Mouse (Mus musculus) forebrain, embryonic 12.5 days (tissue): Measurements from ENCODE around the gene Kcnh7. TPM values are rescaled to one million over a fixed set of nuclear protein-coding genes. Genes with fewer than 3 reads are reported as not detected.

Experiments
- ATAC-seq: fragments of 200-750 bp; cut with Nextera tagmentation; 2 replicates; pipeline ENCODE4 v1.8.0; 2017; ENCODE audit warnings: moderate TSS enrichment; ENCODE audit not compliant: low FRiP score
- H3K27ac ChIP-seq: fragments of 300-500 bp; sonication (generic); 2 replicates; pipeline ENCODE4 v1.5.1; 2016; ENCODE audit warnings: mild to moderate bottlenecking
- H3K27me3 ChIP-seq: fragments of 300-500 bp; sonication (generic); 2 replicates; pipeline ENCODE4 v1.6.1; 2016; ENCODE audit warnings: mild to moderate bottlenecking
- H3K36me3 ChIP-seq: fragments of 300-500 bp; sonication (generic); replicated peaks from 2 replicates; pipeline ENCODE4 v1.6.1; 2016; ENCODE audit warnings: mild to moderate bottlenecking
- H3K4me1 ChIP-seq: fragments of 300-500 bp; sonication (generic); 2 replicates; pipeline ENCODE4 v1.6.1; 2016
- H3K4me2 ChIP-seq: fragments of 300-500 bp; sonication (generic); 2 replicates; pipeline ENCODE4 v1.6.1; 2016; ENCODE audit warnings: mild to moderate bottlenecking, moderate library complexity
- H3K4me3 ChIP-seq: fragments of 300-500 bp; sonication (generic); replicated peaks from 2 replicates; pipeline ENCODE4 v1.5.1; 2016; ENCODE audit warnings: mild to moderate bottlenecking
- H3K9ac ChIP-seq: fragments of 300-500 bp; sonication (generic); 2 replicates; pipeline ENCODE4 v1.6.1; 2016; ENCODE audit warnings: mild to moderate bottlenecking
- H3K9me3 ChIP-seq: fragments of 300-500 bp; sonication (generic); 2 replicates; pipeline ENCODE4 v1.6.1; 2016
- WGBS: fragments of 180-500 bp; shearing (Covaris S2); methylation state at CpG from one replicate; pipeline ENCODE4 v1.1.7; 2016; 5-methylcytosine and 5-hydroxymethylcytosine counted together
- polyA plus RNA-seq: library from polyadenylated mRNA; unstranded; fragments of >200 nt; fragmentation: Nextera tagmentation; extraction: Ambion mirVana; gene quantifications from 2 replicates; pipeline ENCODE4 v1.2.1, GENCODE M21; 2016

The Kcnh7 gene
- polyA plus RNA-seq, 1 experiment from 2014 or later = 5.4 TPM

DNA sequence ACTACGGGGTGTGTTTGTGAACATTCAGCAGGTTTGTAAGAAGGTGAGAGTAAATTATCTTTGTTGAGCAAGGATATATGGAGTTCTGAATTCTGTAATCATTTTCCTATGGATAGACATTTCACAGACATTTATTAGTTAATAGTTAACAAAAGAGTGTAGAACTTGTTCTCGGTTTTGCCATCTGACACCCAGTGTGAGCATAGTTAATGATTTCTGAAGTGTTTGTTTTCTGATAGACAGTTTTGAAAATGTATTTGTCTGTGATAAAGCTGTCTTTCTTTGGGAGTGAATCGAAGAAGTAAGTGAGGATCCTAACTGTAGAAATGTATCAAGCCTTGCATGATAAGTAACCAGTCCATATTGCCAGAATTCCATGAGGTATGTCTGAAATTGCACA, 276.4 kb downstream of the Kcnh7 start:
- no peak overlapping the region for H3K9ac ChIP-seq
- no peak for ATAC-seq
- no peak overlapping the region for H3K4me3 ChIP-seq

DNA sequence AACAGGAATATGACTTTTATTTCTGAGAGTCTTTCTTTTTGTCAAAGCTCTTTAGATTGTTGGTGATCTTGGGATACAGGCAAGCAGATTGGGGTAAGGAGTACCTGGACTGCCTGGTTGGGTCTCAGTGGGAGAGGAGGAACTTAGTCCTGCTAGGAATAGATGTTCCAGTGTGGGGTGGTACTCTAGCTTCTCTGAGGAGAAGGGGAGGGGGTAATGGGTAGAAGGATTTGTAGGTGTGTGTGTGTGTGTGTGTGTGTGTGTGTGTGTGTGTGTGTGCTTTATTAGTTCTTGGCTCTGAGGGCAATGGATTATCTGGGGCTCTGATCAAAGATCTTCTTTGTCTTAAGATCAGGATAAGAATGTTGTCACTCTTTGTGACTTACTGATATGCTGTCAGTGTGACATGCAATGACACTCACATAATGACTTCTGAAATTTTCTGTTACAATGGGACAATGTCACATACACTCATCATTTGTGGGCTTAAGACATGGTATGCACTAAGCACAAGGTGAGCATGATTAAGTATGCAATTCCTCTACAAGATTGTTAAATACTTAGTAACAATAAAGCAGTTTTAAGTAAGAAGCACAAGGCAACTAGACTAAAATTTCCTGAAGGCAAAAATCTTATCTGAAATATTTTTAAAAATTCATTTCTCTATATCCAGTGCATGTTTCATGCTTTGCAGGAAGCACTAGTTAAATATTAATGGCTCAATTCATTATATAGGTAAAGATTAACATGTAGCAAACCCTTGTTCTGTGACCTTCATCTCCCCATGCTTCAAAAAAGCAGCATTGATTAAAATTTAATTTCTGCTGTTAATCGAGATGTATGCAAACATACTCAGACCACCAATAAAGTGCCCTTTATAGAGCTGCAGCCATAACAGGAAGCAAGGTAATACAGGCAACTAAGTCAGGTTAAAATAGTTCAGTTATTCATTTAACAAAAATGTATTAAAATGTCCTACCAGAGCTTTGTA, 281.4 kb downstream of the Kcnh7 start:
- ATAC-seq = no peak
- WGBS = 84% methylated on average over 1 of the region's 1 CpGs
- no peaks in the 10 kb centered on the region for H3K9me3 ChIP-seq
- H3K4me1 ChIP-seq = no peaks in the 10 kb centered on the region
- H3K4me3 ChIP-seq = no peak overlapping the region
- no peak overlapping the region for H3K4me2 ChIP-seq
- no peaks in the 10 kb centered on the region for H3K36me3 ChIP-seq
- no peaks in the 10 kb centered on the region for H3K27me3 ChIP-seq
- H3K9ac ChIP-seq = no peak overlapping the region
- H3K27ac ChIP-seq = no peak overlapping the region

More for the DNA sequence above, 276.4 kb downstream of the Kcnh7 start:
- Histone ChIP-seq H3K27ac (no peak overlapping the region), H3K36me3 (no peaks in the 10 kb centered on the region), H3K4me1 (no peaks in the 10 kb centered on the region), H3K27me3 (no peaks in the 10 kb centered on the region), H3K4me2 (no peak overlapping the region), H3K9me3 (no peaks in the 10 kb centered on the region)
- 90% methylated on average over 3 of the region's 3 CpGs for WGBS

DNA sequence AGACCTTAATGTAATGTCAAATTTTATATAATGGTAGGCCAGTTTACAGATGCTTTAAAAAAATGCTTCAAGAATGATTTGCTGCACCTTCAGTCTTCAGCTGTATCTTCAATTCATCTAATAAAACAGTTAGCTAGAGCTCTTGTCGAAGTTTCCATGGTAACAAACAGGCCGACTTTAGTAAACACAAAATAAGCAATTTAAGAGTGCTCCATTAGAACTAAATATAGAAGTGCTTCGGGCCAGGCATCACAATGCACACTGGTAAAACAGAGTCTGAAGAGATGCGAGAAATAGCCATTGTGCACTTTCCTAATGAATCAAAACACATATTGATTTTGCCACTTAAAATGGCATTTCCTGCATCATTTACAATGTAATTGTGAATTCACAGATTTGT, 305.3 kb downstream of the Kcnh7 start:
- Histone ChIP-seq H3K36me3 (no peaks in the 10 kb centered on the region), H3K9me3 (no peaks in the 10 kb centered on the region), H3K9ac (no peak overlapping the region), H3K27me3 (no peaks in the 10 kb centered on the region), H3K4me2 (no peak overlapping the region), H3K4me3 (no peak overlapping the region), H3K27ac (no peak overlapping the region), H3K4me1 (no peaks in the 10 kb centered on the region)
- WGBS = 46% methylated on average over 4 of the region's 4 CpGs
- peak; percentile 44; the same call in 1 of the 2 replicates for ATAC-seq

DNA sequence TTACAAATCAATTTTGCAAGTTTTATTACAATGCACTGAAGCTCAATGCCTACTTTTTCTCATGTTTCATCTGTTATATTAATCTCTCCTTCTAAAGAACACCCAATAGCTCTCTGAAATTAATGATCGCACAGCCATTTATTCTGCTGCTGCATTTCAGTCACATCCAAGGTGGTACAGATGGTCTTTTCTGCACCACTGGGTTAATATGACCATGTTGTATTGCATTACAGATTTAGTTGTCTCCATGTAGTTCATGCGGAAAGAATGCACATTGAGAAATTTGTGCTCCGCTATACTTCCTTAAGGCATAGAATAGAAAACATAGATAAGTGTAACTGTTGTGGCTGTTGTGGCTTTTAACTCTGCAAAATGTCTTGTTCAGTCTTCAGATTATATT, 328.7 kb downstream of the Kcnh7 start:
- Histone ChIP-seq H3K9me3 (no peaks in the 10 kb centered on the region), H3K9ac (no peak overlapping the region), H3K27me3 (no peaks in the 10 kb centered on the region), H3K36me3 (no peaks in the 10 kb centered on the region), H3K4me2 (no peak overlapping the region), H3K4me1 (no peaks in the 10 kb centered on the region), H3K27ac (no peak overlapping the region), H3K4me3 (no peak overlapping the region)
- WGBS = 87% methylated on average over 3 of the region's 3 CpGs
- no peak for ATAC-seq

DNA sequence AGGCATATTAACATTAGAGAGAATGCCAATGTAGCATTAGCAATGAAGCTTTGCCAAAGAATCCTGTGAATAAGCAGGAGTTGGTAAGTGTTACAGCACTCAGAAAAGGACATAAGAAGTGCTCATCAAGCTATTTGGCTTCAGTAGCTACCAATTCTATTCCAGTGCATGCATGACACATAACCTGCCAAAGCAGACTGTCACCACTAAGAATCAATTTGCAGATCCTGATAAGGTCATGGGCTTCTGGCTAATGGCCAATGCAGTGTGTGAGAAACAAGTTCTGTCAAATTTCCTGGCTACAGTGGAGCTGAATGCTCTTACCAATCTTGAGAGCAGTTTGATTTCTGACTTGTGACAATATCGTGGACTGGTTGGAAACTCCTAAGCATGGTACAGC, 341.5 kb downstream of the Kcnh7 start:
- H3K9me3 ChIP-seq = no peaks in the 10 kb centered on the region
- no peak overlapping the region for H3K4me2 ChIP-seq
- no peak for ATAC-seq
- H3K36me3 ChIP-seq = no peaks in the 10 kb centered on the region
- no peak overlapping the region for H3K27ac ChIP-seq
- no peaks in the 10 kb centered on the region for H3K27me3 ChIP-seq
- 86% methylated on average over 1 of the region's 1 CpGs for whole genome bisulfite sequencing
- no peaks in the 10 kb centered on the region for H3K4me1 ChIP-seq
- H3K9ac ChIP-seq = no peak overlapping the region
- H3K4me3 ChIP-seq = no peak overlapping the region

DNA sequence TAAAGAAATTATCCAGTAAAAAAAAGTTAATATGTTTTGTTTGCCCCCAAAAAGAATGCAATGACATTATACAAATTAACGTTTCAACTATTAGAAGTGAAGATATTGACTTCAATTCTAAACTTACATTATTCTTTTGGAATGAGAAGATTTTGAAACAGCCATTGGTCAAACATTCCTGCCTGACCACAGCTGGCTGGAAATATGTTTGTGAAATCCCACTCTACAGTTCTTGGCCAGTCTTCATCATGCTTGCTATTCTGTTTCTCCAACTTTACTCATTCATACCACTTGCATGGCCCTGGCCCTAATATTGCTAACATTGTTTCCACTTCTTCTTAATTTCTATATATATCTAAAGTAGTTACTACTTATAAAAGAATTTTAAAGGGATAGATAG, 349.8 kb downstream of the Kcnh7 start:
- H3K27ac ChIP-seq = no peak overlapping the region
- no peak overlapping the region for H3K9ac ChIP-seq
- 91% methylated on average over 1 of the region's 1 CpGs for WGBS
- H3K4me2 ChIP-seq = no peak overlapping the region
- no peaks in the 10 kb centered on the region for H3K9me3 ChIP-seq
- no peaks in the 10 kb centered on the region for H3K27me3 ChIP-seq
- ATAC-seq = no peak
- H3K4me1 ChIP-seq = no peaks in the 10 kb centered on the region
- H3K4me3 ChIP-seq = no peak overlapping the region
- H3K36me3 ChIP-seq = no peaks in the 10 kb centered on the region

DNA sequence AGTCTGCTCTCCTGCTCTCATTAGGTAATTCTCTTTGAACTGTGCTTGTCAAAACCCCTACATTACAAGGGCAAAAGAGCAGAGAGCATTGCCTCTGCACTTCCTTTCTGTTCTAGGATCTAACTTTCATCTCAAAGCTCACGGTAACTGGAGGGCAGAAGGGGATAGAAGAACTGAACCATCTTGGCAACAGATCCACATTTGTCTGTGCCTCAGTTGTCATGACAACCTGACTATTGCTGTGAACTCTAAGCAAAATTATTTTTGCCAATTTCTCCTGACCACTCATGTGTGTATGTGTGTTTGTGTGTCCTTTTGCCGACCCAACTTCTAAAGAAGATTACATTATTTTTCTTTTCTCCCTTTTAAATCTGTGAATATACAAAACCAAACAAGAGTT, 364.9 kb downstream of the Kcnh7 start:
- no peaks in the 10 kb centered on the region for H3K9me3 ChIP-seq
- H3K27ac ChIP-seq = no peak overlapping the region
- WGBS = 59% methylated on average over 2 of the region's 2 CpGs
- H3K36me3 ChIP-seq = no peaks in the 10 kb centered on the region
- no peaks in the 10 kb centered on the region for H3K27me3 ChIP-seq
- no peak overlapping the region for H3K4me2 ChIP-seq
- no peak overlapping the region for H3K4me3 ChIP-seq
- ATAC-seq = no peak
- no peak overlapping the region for H3K9ac ChIP-seq
- H3K4me1 ChIP-seq = no peaks in the 10 kb centered on the region

DNA sequence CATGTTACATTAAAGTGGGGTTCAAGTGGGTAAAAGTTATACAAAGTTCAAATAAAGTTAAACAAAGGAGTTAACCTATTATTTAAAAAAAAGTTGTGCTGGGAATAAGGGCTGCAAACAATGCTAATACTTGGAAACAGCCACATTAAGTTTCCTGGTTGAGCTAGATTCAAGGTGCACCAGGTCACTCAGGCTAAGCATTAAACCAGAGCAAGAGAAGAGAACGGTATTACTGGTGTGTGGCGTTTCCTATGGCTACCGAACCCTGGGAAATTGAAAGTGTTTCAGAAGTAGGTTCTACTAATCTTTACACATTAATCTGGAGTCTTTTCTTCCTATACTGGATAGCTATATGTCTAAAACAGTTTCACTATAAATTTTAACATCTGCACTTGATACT, 368.1 kb downstream of the Kcnh7 start:
- no peak overlapping the region for H3K4me3 ChIP-seq
- ATAC-seq = no peak
- no peaks in the 10 kb centered on the region for H3K4me1 ChIP-seq
- 87% methylated on average over 3 of the region's 3 CpGs for WGBS
- no peaks in the 10 kb centered on the region for H3K27me3 ChIP-seq
- H3K4me2 ChIP-seq = no peak overlapping the region
- H3K27ac ChIP-seq = no peak overlapping the region
- no peaks in the 10 kb centered on the region for H3K36me3 ChIP-seq
- H3K9ac ChIP-seq = no peak overlapping the region
- H3K9me3 ChIP-seq = no peaks in the 10 kb centered on the region

DNA sequence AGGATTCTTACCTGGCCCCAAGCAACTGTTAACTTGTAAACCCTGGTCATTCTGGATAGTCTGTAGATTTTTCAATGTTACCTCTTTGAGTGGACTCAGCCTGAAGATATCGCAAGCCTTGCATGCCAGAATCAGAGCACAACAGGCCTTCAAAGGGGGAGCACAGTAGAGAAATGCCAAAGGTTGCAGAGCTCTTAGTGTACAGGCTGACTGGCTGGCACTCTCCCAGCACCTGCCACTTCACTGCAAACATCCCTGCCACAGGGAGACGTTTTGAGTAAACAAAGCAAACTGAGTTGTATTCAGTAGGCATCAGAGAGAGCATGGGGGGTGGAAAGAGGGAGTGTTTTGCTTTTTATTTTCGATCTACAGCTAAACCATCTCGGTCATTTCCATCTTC, 375.3 kb downstream of the Kcnh7 start:
- Histone ChIP-seq H3K9me3 (no peaks in the 10 kb centered on the region), H3K27me3 (no peaks in the 10 kb centered on the region), H3K36me3 (no peaks in the 10 kb centered on the region), H3K4me3 (peak overlapping the region; percentile 16; the same call in 1 of the 2 replicates), H3K9ac (no peak overlapping the region; the same call in 1 of the 2 replicates), H3K4me2 (peak overlapping the region; percentile 31), H3K27ac (peak overlapping the region; percentile 75), H3K4me1 (peaks cover 3% of the 10 kb centered on the region; the same call in 1 of the 2 replicates)
- peak; percentile 77 for ATAC-seq
- 33% methylated on average over 4 of the region's 4 CpGs for WGBS

DNA sequence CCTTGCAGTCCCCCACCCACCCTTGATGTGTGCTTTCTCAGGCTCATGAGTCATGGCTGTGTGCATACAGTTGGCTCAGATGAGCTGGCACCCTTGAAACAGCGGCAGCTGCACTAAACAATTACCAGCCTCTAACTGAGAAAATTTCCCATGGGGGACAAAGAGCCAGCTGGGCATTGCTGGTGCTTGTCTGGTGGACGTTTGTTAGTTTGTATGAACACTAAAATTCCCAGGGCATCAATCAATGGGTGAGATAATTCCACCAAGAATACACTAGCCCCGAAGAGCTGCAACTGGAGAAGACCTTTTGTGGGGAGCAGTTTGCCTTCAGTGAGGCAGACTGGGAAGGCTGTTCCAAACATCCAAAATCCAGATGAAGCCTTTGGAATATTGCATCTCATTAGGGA, 376.6 kb downstream of the Kcnh7 start:
- ATAC-seq = peak; percentile 95
- peak overlapping the region; percentile 87 for H3K27ac ChIP-seq
- H3K4me1 ChIP-seq = peaks cover 3% of the 10 kb centered on the region; the same call in 1 of the 2 replicates
- H3K4me2 ChIP-seq = no peak overlapping the region; the same call in 1 of the 2 replicates
- no peak overlapping the region for H3K4me3 ChIP-seq
- H3K9me3 ChIP-seq = no peaks in the 10 kb centered on the region
- H3K9ac ChIP-seq = no peak overlapping the region
- H3K27me3 ChIP-seq = no peaks in the 10 kb centered on the region
- H3K36me3 ChIP-seq = no peaks in the 10 kb centered on the region
- WGBS = 9% methylated on average over 3 of the region's 3 CpGs

DNA sequence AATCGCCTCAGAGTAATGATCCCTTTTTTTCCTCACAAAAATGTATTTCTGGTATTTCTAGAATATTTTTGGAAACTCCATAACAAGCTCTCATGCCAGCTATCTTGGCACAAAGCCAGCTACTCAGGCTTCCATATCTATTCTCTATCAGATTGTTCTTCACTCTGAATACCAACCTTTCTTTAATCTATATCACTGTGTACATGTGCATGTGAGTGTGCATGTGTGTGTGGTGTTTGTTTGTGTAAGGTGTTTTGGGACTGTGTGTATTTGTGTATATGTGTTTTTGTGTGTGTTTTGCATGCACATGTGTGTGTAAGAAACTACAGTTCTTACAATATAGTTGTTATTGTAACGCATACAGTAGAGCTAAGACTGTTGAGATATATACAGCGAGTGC, 377.2 kb downstream of the Kcnh7 start:
- no peaks in the 10 kb centered on the region for H3K36me3 ChIP-seq
- peak overlapping the region; percentile 87 for H3K27ac ChIP-seq
- no peaks in the 10 kb centered on the region for H3K27me3 ChIP-seq
- 66% methylated on average over 3 of the region's 3 CpGs for WGBS
- H3K9ac ChIP-seq = no peak overlapping the region
- peaks cover 3% of the 10 kb centered on the region; the same call in 1 of the 2 replicates for H3K4me1 ChIP-seq
- H3K9me3 ChIP-seq = no peaks in the 10 kb centered on the region
- peak; percentile 31 for ATAC-seq
- peak overlapping the region; percentile 8; the same call in 1 of the 2 replicates for H3K4me2 ChIP-seq
- no peak overlapping the region for H3K4me3 ChIP-seq

DNA sequence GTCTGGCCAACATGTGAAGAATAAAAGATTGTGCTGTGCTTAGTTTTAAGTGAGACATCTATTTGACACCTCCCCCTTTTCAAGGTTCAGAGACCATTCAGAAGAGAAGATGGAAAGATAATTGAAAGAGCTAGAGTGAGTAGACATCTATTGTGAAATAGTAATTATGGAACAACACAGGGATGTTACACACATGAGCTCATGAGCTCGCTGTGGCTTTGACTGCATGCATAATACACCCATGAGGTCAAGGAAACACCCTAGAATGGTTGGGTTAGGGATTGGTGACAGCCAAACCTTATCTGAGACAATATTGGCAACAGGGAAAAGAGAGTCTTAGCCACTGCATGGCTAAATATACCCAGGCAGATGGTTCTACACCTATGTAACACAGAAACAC, 380.1 kb downstream of the Kcnh7 start:
- no peak for ATAC-seq
- H3K4me3 ChIP-seq = no peak overlapping the region
- peaks cover 3% of the 10 kb centered on the region; the same call in 1 of the 2 replicates for H3K4me1 ChIP-seq
- WGBS = 64% methylated on average over 1 of the region's 1 CpGs
- H3K27ac ChIP-seq = no peak overlapping the region
- no peaks in the 10 kb centered on the region for H3K9me3 ChIP-seq
- no peaks in the 10 kb centered on the region for H3K27me3 ChIP-seq
- no peaks in the 10 kb centered on the region for H3K36me3 ChIP-seq
- H3K4me2 ChIP-seq = no peak overlapping the region
- H3K9ac ChIP-seq = no peak overlapping the region
